Mouse (Mus musculus) CH12.LX (cell line): ENCODE data around the gene Mapk6.

ENCODE experiments used
- MAFK ChIP-seq: IDR thresholded peaks from 2 replicates; pipeline ENCODE4 v1.6.1; 2011; ENCODE audit warnings: low read length, improper control_type of control experiment; ENCODE audit not compliant: insufficient replicate concordance
- POLR2A ChIP-seq: IDR thresholded peaks from 2 replicates; pipeline ENCODE4 v1.6.1; 2011; ENCODE audit warnings: low read depth, mild to moderate bottlenecking, improper control_type of control experiment, low read length
- RAD21 ChIP-seq: IDR thresholded peaks from 2 replicates; pipeline ENCODE4 v1.6.1; 2011; ENCODE audit warnings: low read depth, mild to moderate bottlenecking, low read length, improper control_type of control experiment, moderate library complexity

DNA sequence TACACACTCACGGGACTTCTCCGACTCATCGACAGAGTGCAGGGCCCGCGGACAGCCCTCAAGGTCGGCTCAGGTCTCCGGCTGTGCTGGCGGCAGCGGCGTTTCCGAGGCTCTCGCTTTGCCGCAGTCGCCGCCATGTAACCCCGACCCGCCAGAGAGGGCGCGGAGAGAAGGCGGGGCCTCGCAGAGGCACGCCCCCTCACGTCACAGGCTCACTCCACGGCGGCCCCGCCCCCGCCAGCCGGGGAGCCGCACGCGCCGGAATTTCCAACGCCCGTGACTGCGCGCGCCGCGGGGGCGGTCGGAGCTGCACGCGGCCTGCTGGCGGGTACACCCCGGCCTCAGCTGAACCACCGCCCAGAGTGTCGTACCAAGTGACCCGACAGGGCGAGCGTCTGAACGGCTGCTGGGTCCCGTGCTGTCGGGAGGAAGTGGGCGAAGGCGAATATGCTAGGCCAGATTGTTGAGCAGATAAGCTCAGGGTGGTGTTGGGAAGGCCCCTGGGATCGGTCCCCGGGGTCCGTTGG, at the start of gene Mapk6:
- TF ChIP-seq POLR2A: peak; percentile 79
- no peak for TF ChIP-seq MAFK
- no peak for TF ChIP-seq RAD21
